Mouse (Mus musculus) G1E-ER4 (cell line): ENCODE data around the gene 1110065P20Rik. TPM values are rescaled to one million over a fixed set of nuclear protein-coding genes. Genes with fewer than 3 reads are reported as not detected.

Experiments
- GATA1 ChIP-seq: IDR thresholded peaks from one replicate; pipeline ENCODE4 v1.8.0; 2012; ENCODE audit warnings: low read length, inconsistent platforms
- polyA plus RNA-seq: library from polyadenylated mRNA; stranded (reverse); fragments of >175 nt; gene quantifications from 2 replicates; pipeline ENCODE4 v1.2.3, GENCODE M21; 2012

1110065P20Rik gene
- polyA plus RNA-seq, 1 experiment: 41.4 TPM

DNA sequence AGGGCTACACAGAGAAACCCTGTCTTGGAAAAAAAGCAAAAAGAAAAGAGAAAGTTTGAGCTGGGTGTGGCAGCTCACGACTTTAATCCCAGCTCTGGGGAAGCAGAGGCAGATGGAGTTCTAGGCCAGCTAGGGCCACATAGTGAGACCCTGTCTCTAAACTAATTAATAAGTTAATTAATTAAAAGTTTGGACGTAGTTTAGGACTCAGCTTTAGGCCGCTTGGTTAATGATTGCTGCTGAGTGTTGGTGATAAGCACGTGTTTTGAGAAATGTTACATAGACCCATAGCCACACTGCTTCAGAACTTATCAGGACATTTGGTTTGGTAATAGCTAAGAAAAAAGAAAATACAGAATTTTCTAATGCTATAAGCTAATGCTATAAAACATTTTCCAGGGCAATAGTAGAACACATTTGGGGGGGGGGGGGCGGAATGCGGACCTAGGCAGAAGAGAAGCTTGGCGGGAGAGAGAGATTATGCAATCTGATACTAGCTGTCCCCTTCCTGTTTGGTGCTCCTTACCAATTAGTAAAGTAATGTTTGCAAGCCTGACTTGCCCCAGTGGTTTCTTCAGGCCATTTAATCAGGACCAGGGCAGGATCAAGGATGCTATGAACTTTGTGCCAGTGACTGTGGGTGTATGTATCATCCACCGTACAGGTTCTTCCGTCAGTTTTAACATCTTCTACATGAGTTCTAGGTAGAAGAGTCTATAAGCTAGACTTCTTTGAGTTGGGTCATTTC, 41.7 kb downstream of the 1110065P20Rik start:
- TF ChIP-seq GATA1: no peak

DNA sequence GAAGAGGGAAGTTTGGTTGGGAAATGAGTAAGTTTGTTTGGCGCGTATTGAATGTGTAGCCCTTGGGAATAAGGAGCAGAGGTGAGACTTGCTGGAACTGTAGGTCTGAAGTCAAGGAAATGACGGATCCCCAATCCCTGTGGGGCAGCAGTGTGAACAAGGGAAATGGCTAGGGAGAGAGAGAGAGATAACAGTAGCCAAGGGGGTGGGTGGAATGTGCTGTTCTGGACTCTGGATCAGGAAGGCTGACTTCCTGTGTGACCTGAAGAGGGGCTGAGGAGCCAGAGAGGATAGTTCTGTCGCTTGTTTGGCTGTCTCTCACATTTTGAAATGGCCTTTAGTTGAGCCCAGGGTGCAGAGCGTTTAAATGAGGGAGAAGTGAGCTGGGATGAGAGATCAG, 42.5 kb downstream of the 1110065P20Rik start:
- no peak for TF ChIP-seq GATA1

DNA sequence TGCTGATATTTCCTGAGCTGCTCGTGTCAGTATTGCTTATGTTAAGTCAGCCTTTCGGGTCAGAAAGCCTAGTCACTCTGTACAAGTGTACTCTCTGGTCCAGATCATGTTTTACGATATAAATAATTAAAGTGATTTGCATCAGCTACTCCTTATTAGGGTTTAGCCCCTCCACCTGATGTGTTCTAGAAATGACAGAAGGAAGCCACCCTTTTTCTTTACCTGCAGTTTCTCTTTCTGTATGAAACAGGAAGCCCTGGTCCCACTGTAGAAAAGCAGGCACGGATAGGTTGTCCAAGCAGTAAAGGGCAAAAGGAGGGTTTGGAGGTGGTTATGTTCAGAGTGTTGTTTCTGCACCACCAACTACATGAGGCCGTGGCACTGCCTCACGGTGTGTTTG, 47.6 kb downstream of the 1110065P20Rik start:
- no peak for TF ChIP-seq GATA1

DNA sequence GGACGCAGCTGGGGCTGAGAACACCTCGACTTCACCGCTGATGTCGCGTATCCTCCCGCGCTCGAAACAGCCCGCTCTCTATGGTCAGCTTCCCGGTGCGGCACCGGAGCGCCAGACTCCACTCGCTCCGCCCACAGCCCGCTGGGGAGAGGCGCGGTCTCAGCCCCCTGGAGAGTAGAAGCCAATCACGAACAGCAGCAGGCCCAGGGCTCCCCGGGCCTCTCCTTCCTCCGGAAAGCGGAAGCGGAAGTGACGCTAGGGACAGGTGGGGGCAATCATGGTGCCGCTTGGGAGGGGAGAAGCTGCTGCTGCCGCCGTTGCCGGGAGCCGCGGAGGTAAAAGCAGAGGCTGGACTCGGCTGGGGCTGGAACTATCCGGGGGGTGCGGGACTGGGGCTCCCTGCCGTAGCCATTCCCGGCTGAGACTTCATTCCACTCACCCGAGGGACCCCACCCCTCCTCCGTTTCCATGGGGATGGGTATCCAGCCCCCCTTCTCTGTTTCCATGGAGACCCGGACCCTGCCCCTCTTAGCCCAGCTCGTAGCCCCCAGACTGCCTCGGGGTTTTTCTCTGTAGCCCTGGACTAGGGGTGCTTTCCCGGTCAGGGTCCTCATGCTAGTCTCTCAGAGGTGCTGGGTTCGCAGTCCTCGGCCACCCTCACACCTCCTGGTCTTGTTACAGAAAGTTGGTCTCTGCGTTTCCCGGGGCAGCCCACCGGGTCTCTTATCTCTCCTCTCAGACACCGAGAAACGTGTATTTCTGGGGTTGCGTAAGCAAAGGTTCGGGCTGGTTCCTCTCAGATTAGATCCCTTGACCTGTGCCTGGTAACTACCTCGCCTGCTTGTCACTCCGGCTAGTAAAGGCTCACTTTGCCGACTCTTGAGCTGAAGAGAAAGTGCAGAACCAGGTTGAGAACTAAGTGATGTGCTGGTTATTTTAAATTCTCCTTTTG, 48.4 kb downstream of the 1110065P20Rik start:
- no peak for TF ChIP-seq GATA1

DNA sequence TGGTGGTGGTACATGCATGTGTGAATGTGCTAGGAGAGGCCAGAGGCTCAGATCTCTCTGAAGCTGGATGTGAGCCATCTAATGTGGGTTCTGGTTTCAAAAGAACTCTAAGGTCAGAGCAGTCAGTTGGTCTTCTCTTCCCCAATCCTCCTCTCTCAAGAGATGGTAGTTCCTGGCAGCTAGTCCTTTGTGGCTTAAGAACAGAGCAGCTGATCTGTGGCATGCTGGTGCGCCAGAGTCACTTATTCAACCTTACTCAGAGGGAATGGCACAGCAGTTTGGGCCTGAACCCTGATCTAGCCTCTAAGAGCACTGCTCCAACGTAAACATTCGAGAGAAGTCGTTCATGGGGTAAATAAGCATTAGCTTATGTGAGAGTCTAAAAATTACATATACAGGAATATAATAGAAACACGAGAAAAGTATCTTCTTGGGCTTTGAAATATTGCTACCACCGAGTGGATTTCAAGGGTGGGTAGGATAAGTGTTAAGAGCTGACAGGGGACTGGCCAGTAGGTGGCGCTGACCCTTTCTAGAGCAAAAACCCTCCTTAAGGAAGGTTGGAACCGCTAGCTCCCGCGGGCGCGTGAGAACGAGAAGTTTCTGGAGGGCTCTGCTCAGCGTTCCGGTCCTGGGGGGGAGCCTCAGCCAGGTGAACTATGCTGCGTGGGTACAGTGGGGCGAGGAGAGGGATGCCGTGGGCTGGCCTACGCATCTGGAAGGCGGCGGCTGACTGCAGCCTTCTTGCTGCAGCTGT, 49.3 kb downstream of the 1110065P20Rik start, which contains the start of gene Mtf1:
Mtf1 (plus strand) TSS at position 553 of the 757 bp plus-strand sequence.
- no peak for TF ChIP-seq GATA1

Other genes starting within 250 kb of the 1110065P20Rik start
- gene 3100002H09Rik, start 240.4 kb downstream of the 1110065P20Rik start, polyA plus RNA-seq: not detected in 2 replicates
- not detected in 2 replicates for gene Pou3f1, start 194.4 kb downstream of the 1110065P20Rik start, polyA plus RNA-seq
- gene Utp11, start 157.6 kb downstream of the 1110065P20Rik start, polyA plus RNA-seq: 10.1 and 14.1 TPM in 2 replicates
- 18.8 and 25.3 TPM in 2 replicates for gene Fhl3, start 150.5 kb downstream of the 1110065P20Rik start, polyA plus RNA-seq
- gene Sf3a3, start 136.4 kb downstream of the 1110065P20Rik start, polyA plus RNA-seq: 56.8 and 79.8 TPM in 2 replicates
- 40.9 and 45.9 TPM in 2 replicates for gene Inpp5b, start 109.3 kb downstream of the 1110065P20Rik start, polyA plus RNA-seq
- gene Mtf1, start 49.1 kb downstream of the 1110065P20Rik start, polyA plus RNA-seq: 6.9 and 7.6 TPM in 2 replicates
- gene Yrdc, start 517 bp downstream of the 1110065P20Rik start, polyA plus RNA-seq: 19.9 and 24.9 TPM in 2 replicates
- not detected in 2 replicates for gene Maneal, start 11.0 kb upstream of the 1110065P20Rik start, polyA plus RNA-seq
- not detected in 2 replicates for gene Epha10, start 29.7 kb upstream of the 1110065P20Rik start, polyA plus RNA-seq
- gene 9930104L06Rik, start 85.9 kb upstream of the 1110065P20Rik start, polyA plus RNA-seq: 3.3 and 3.7 TPM in 2 replicates
- gene Cdca8, start 88.1 kb upstream of the 1110065P20Rik start, polyA plus RNA-seq: 166 and 199 TPM in 2 replicates
- not detected in 2 replicates for gene Rspo1, start 135.2 kb upstream of the 1110065P20Rik start, polyA plus RNA-seq
- 75.8 and 89.1 TPM in 2 replicates for gene Gnl2, start 165.4 kb upstream of the 1110065P20Rik start, polyA plus RNA-seq
- not detected in 2 replicates for gene Dnali1, start 214.5 kb upstream of the 1110065P20Rik start, polyA plus RNA-seq
- 42.1 and 48.7 TPM in 2 replicates for gene Snip1, start 215.5 kb upstream of the 1110065P20Rik start, polyA plus RNA-seq
- 72.3 and 115 TPM in 2 replicates for gene Meaf6, start 233.9 kb upstream of the 1110065P20Rik start, polyA plus RNA-seq